Mouse (Mus musculus) neural tube, embryonic 15.5 days (tissue): Measurements from ENCODE around the gene Cacna2d3. TPM values are rescaled to one million over a fixed set of nuclear protein-coding genes. Genes with fewer than 3 reads are reported as not detected.

ENCODE experiments used
- ATAC-seq: fragments of 200-750 bp; cut with Nextera tagmentation; 2 replicates; pipeline ENCODE4 v1.8.0; 2017; ENCODE audit warnings: mild to moderate bottlenecking, moderate TSS enrichment, moderate library complexity; ENCODE audit not compliant: low FRiP score
- H3K27ac ChIP-seq: fragments of 300-500 bp; sonication (generic); replicated peaks from 2 replicates; pipeline ENCODE4 v1.5.1; 2015; ENCODE audit warnings: mild to moderate bottlenecking, inconsistent platforms
- H3K27me3 ChIP-seq: fragments of 300-500 bp; sonication (generic); replicated peaks from 2 replicates; pipeline ENCODE4 v1.6.1; 2015; ENCODE audit warnings: inconsistent platforms
- H3K36me3 ChIP-seq: fragments of 300-500 bp; sonication (generic); 2 replicates; pipeline ENCODE4 v1.6.1; 2015; ENCODE audit warnings: inconsistent platforms
- H3K4me1 ChIP-seq: fragments of 300-500 bp; sonication (generic); 2 replicates; pipeline ENCODE4 v1.6.1; 2015; ENCODE audit warnings: inconsistent platforms
- H3K4me2 ChIP-seq: fragments of 300-500 bp; sonication (generic); 2 replicates; pipeline ENCODE4 v1.6.1; 2015; ENCODE audit warnings: inconsistent platforms, mild to moderate bottlenecking, moderate library complexity
- H3K4me3 ChIP-seq: fragments of 300-500 bp; sonication (generic); replicated peaks from 2 replicates; pipeline ENCODE4 v1.5.1; 2015; ENCODE audit warnings: mild to moderate bottlenecking, inconsistent platforms
- H3K9ac ChIP-seq: fragments of 300-500 bp; sonication (generic); replicated peaks from 2 replicates; pipeline ENCODE4 v1.6.1; 2015; ENCODE audit warnings: mild to moderate bottlenecking, inconsistent platforms
- H3K9me3 ChIP-seq: fragments of 300-500 bp; sonication (generic); replicated peaks from 2 replicates; pipeline ENCODE4 v1.6.1; 2016; ENCODE audit warnings: inconsistent platforms
- WGBS: fragments of 180-500 bp; shearing (Covaris S2); methylation state at CpG from one replicate; pipeline ENCODE4 v1.1.7; 2015; ENCODE audit warnings: mixed read lengths; 5-methylcytosine and 5-hydroxymethylcytosine counted together
- polyA plus RNA-seq: library from polyadenylated mRNA; unstranded; fragments of >200 nt; fragmentation: Nextera tagmentation; extraction: Ambion mirVana; gene quantifications from 2 replicates; pipeline ENCODE4 v1.2.1, GENCODE M21; 2015

Gene Cacna2d3
- polyA plus RNA-seq, result 41.1 and 57.1 TPM in 2 replicates

GRCm38 (mm10) chr14:29721488-29722385, at the start of gene Cacna2d3:
Cacna2d3 (minus strand) TSS chr14:29721864.
- Histone ChIP-seq H3K9me3 (no peaks in the 10 kb centered on the region), H3K9ac (peak within 1 kb of the TSS; percentile 61), H3K36me3 (no peaks in the 10 kb centered on the region), H3K27me3 (peaks cover 30% of the 10 kb centered on the region), H3K4me3 (peak within 1 kb of the TSS; percentile 58), H3K27ac (peak within 1 kb of the TSS; percentile 85), H3K4me1 (peaks cover 30% of the 10 kb centered on the region), H3K4me2 (peak within 1 kb of the TSS; percentile 91)
- WGBS, result under 1% methylated on average over 87 of the region's 109 CpGs
- peak; percentile 79 for ATAC-seq

GRCm38 (mm10) chr14:29769486-29769885, 47.8 kb upstream of the Cacna2d3 start:
- Histone ChIP-seq H3K9ac (no peak overlapping the region), H3K4me2 (no peak overlapping the region), H3K4me1 (no peaks in the 10 kb centered on the region), H3K27ac (no peak overlapping the region), H3K27me3 (no peaks in the 10 kb centered on the region), H3K4me3 (no peak overlapping the region), H3K9me3 (no peaks in the 10 kb centered on the region), H3K36me3 (no peaks in the 10 kb centered on the region)
- WGBS, result 79% methylated on average over 4 of the region's 4 CpGs
- no peak for ATAC-seq

GRCm38 (mm10) chr14:29752876-29753275, 31.2 kb upstream of the Cacna2d3 start:
- Histone ChIP-seq H3K4me3 (no peak overlapping the region), H3K36me3 (no peaks in the 10 kb centered on the region), H3K4me2 (no peak overlapping the region), H3K4me1 (no peaks in the 10 kb centered on the region), H3K9ac (no peak overlapping the region), H3K9me3 (no peaks in the 10 kb centered on the region), H3K27ac (no peak overlapping the region), H3K27me3 (no peaks in the 10 kb centered on the region)
- WGBS, result 64% methylated on average over 5 of the region's 5 CpGs
- ATAC-seq, result no peak

- Histone ChIP-seq H3K4me3 (no peak overlapping the region), H3K9me3 (no peaks in the 10 kb centered on the region), H3K27ac (no peak overlapping the region), H3K9ac (no peak overlapping the region), H3K4me1 (no peaks in the 10 kb centered on the region), H3K4me2 (no peak overlapping the region), H3K27me3 (no peaks in the 10 kb centered on the region), H3K36me3 (no peaks in the 10 kb centered on the region)
- ATAC-seq, result no peak
- 79% methylated on average over 2 of the region's 2 CpGs for WGBS
Observed at GRCm38 (mm10) chr14:29738751-29739150, 17.1 kb upstream of the Cacna2d3 start.

GRCm38 (mm10) chr14:29730256-29730655, 8.6 kb upstream of the Cacna2d3 start:
- H3K27me3 ChIP-seq, result peaks cover 7% of the 10 kb centered on the region; the same call in 1 of the 2 replicates
- H3K4me1 ChIP-seq, result 0 out of 2 replicates have a peak, but pooled peaks cover 3% of the 10 kb centered on the region
- no peak overlapping the region for H3K9ac ChIP-seq
- ATAC-seq, result no peak
- WGBS, result 94% methylated on average over 4 of the region's 4 CpGs
- no peak overlapping the region for H3K4me3 ChIP-seq
- H3K27ac ChIP-seq, result no peak overlapping the region
- no peaks in the 10 kb centered on the region for H3K9me3 ChIP-seq
- no peak overlapping the region for H3K4me2 ChIP-seq
- H3K36me3 ChIP-seq, result no peaks in the 10 kb centered on the region

- WGBS, result 84% methylated on average over 4 of the region's 4 CpGs
- Histone ChIP-seq H3K36me3 (no peaks in the 10 kb centered on the region), H3K9me3 (no peaks in the 10 kb centered on the region), H3K27ac (no peak overlapping the region), H3K4me3 (no peak overlapping the region), H3K4me1 (0 out of 2 replicates have a peak, but pooled peaks cover 3% of the 10 kb centered on the region), H3K4me2 (no peak overlapping the region), H3K27me3 (peaks cover 11% of the 10 kb centered on the region), H3K9ac (no peak overlapping the region)
- ATAC-seq, result no peak
Observed at GRCm38 (mm10) chr14:29729009-29729408, 7.3 kb upstream of the Cacna2d3 start.

- Histone ChIP-seq H3K27ac (no peak overlapping the region), H3K36me3 (no peaks in the 10 kb centered on the region), H3K4me1 (peaks cover 11% of the 10 kb centered on the region), H3K27me3 (peaks cover 15% of the 10 kb centered on the region), H3K9ac (no peak overlapping the region), H3K4me3 (no peak overlapping the region), H3K4me2 (no peak overlapping the region), H3K9me3 (no peaks in the 10 kb centered on the region)
- ATAC-seq, result no peak
- WGBS, result 61% methylated on average over 9 of the region's 9 CpGs
Observed at GRCm38 (mm10) chr14:29727596-29727995, 5.9 kb upstream of the Cacna2d3 start.

GRCm38 (mm10) chr14:29723267-29723666, 1.6 kb upstream of the Cacna2d3 start:
- ATAC-seq, result no peak
- 7% methylated on average over 10 of the region's 10 CpGs for WGBS
- Histone ChIP-seq H3K4me3 (peak overlapping the region; percentile 58), H3K27me3 (peaks cover 28% of the 10 kb centered on the region), H3K4me1 (peaks cover 30% of the 10 kb centered on the region), H3K9me3 (no peaks in the 10 kb centered on the region), H3K36me3 (no peaks in the 10 kb centered on the region), H3K9ac (peak overlapping the region; percentile 61), H3K27ac (peak overlapping the region; percentile 85; the same call in 1 of the 2 replicates), H3K4me2 (peak overlapping the region; percentile 91)

GRCm38 (mm10) chr14:29722386-29723221, 940 bp upstream of the Cacna2d3 start:
- Histone ChIP-seq H3K27ac (peak overlapping the region; percentile 85), H3K9me3 (no peaks in the 10 kb centered on the region), H3K36me3 (no peaks in the 10 kb centered on the region), H3K9ac (peak overlapping the region; percentile 61), H3K27me3 (peaks cover 28% of the 10 kb centered on the region), H3K4me3 (peak overlapping the region; percentile 58), H3K4me2 (peak overlapping the region; percentile 91), H3K4me1 (peaks cover 29% of the 10 kb centered on the region)
- WGBS, result under 1% methylated on average over 76 of the region's 76 CpGs
- ATAC-seq, result peak; percentile 58

GRCm38 (mm10) chr14:29721131-29721487, 555 bp downstream of the Cacna2d3 start:
- Histone ChIP-seq H3K9ac (peak overlapping the region; percentile 61), H3K4me2 (peak overlapping the region; percentile 91), H3K9me3 (no peaks in the 10 kb centered on the region), H3K4me1 (peaks cover 30% of the 10 kb centered on the region), H3K36me3 (no peaks in the 10 kb centered on the region), H3K27ac (peak overlapping the region; percentile 85), H3K27me3 (peaks cover 24% of the 10 kb centered on the region), H3K4me3 (peak overlapping the region; percentile 58)
- ATAC-seq, result peak; percentile 11; the same call in 1 of the 2 replicates
- under 1% methylated on average over 11 of the region's 11 CpGs for WGBS

GRCm38 (mm10) chr14:29720334-29720911, 1.2 kb downstream of the Cacna2d3 start:
- Histone ChIP-seq H3K9me3 (no peaks in the 10 kb centered on the region), H3K27ac (peak overlapping the region; percentile 85), H3K4me1 (peaks cover 35% of the 10 kb centered on the region), H3K9ac (peak overlapping the region; percentile 61), H3K4me2 (peak overlapping the region; percentile 91), H3K27me3 (peaks cover 24% of the 10 kb centered on the region), H3K4me3 (peak overlapping the region; percentile 58), H3K36me3 (no peaks in the 10 kb centered on the region)
- 2% methylated on average over 17 of the region's 17 CpGs for WGBS
- ATAC-seq, result no peak
